Mouse (Mus musculus): ENCODE measurements at regions not wholly inside any gene's neighbourhood (a gene's known extent, or its start where the extent isn't known, plus 50 kb on each side); places are given as distances from the start of the nearest gene placed in this dataset.

GRCm38 (mm10) chr2:50983883-50984410, 165.0 kb downstream of the Rnd3 start:
- TF ChIP-seq EP300 (IDR thresholded peaks at IDR 0.05; ENCODE audit: low read depth), result no peak
- TF ChIP-seq CTCF (IDR thresholded peaks at IDR 0.05; ENCODE audit: low read depth), result no peak

Data from liver, postnatal 0 days (tissue).